Mouse (Mus musculus): Measurements from ENCODE around the gene Trnp1.
"Not testable (repeated sequence)": the region's sequence is repeated elsewhere in the genome, so short reads cannot be mapped to it uniquely, and the experiment has no call there.

The Trnp1 gene

DNA sequence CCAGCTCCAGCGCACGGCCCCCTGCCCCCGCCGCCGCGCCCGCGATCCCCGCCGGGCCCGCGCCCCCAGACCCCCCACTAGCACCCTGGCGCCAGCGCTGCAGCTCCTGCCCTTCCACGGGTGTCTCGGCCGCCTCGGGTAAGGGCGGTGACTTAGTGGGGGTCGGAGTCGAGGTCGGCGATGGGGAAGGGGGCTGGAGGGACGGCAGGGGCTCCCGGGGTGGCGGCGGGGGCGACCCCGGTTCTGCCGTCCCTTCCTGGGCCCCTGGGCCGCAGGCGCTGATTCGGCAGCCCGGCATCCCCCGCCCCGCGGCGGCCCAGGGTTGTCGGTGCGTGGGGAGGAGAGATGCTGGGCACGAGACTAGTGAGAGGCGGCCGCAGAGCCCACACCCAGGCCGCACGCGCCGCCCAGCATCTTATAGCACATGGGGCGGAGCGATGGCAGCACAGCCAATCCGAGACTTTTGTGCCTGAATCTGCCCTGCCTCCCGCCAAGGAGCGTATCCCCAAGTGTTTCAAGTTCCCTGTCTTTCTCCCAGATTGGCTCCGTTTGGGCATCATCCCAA lies at the start of gene Trnp1:
Gene Trnp1, minus strand, starts transcription at position 391 of the 565 bp plus-strand sequence.
- DNase-seq (ENCODE audit: low spot score), result peak; percentile 62

- peak; percentile 96 for DNase-seq (ENCODE audit: low spot score)
Observed at GRCm38 (mm10) chr4:133545272-133546231, 47.2 kb upstream of the Trnp1 start, which contains the start of gene Nudc. Nudc (minus strand) TSS chr4:133545996.

- DNase-seq (ENCODE audit: low spot score), result no peak
Observed at GRCm38 (mm10) chr4:133536652-133537051, 38.3 kb upstream of the Trnp1 start.

DNA sequence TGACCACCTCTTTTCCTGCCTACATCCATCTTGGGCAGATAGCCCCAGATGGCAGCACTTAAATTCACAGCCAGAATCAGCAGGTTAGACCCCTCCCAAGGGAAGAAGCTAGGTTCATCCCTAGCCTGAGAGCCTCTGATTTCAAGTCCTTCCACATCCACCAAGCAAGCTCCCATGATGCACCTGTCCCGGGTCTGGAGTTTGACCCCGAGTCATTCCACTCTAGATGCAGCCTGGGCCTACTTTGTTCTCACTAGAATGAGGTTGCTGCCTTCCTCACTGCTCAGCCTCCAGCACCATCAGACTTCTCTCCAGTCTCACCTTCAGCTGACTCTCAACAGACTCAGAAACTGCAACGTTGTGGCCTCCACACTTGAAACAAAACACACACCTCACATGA lies 37.7 kb upstream of the Trnp1 start:
- no peak for DNase-seq (ENCODE audit: low spot score)

DNA sequence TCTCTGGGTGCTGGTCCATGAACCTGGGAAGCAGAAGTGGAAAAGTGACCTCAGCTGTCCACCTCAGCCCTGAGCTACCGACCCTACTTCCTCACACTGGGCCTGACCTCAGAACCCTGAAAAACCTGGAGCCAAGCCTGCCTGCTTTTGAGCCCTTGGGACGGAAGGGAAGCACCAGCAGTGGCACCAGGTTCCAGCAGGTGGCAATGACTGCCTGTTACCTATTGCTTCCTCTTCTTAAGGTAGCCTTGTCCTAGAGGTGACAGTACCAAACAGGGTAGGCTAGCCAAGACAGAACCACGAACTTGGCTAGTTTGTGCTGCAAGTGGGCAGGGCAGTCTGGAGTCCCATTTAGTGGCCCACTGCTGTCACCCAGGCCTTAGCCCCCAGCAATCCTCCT lies 34.4 kb upstream of the Trnp1 start:
- no peak for DNase-seq (ENCODE audit: low spot score)

GRCm38 (mm10) chr4:133527788-133528187 lies 29.4 kb upstream of the Trnp1 start:
- DNase-seq (ENCODE audit: low spot score), result no peak

GRCm38 (mm10) chr4:133521502-133521901 lies 23.2 kb upstream of the Trnp1 start:
- DNase-seq (ENCODE audit: low spot score), result no peak

- no peak for DNase-seq (ENCODE audit: low spot score)
Observed at GRCm38 (mm10) chr4:133519369-133519665, 21.0 kb upstream of the Trnp1 start.

DNA sequence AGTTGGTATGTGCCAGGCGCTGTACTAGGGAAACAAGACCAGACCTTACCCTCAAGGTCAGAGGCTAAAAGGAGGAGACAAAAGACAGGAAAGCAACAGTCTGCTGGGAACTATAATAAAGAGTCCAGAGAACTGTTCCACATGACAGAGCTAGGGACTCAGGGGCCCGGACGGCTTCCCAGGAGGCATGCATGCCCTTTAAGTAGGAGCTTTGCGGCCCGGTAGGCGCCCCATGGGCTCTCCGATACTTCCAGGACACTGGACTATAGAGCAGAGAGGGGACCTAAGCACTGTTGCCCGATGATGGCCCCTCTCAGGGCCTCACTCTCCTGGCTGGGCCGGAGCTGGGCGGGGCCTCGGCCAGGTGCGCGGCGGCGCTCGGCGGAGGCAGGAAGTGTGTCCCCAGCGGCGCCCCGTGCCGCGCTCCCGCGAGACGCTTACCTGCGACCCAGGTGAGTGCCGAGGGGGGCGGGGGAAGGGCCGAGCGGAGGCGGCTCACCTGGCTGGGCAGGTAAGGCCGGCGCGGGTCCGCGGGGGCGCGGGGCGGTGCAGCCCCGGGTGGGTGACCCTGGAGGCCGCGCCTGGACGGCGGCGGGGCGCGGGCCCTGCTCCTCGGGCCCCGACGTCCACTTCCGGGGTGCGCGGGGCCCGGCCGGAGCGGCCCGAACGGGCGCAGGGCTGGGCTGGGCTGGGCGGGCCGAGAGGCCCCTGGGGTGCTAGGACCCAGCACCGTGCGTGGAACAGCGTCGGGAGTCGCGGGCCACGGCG lies 20.4 kb upstream of the Trnp1 start, which contains the start of gene Kdf1:
Gene Kdf1, plus strand, starts transcription at position 363 of the 768 bp plus-strand sequence.
- peak; percentile 83 for DNase-seq (ENCODE audit: low spot score)

DNA sequence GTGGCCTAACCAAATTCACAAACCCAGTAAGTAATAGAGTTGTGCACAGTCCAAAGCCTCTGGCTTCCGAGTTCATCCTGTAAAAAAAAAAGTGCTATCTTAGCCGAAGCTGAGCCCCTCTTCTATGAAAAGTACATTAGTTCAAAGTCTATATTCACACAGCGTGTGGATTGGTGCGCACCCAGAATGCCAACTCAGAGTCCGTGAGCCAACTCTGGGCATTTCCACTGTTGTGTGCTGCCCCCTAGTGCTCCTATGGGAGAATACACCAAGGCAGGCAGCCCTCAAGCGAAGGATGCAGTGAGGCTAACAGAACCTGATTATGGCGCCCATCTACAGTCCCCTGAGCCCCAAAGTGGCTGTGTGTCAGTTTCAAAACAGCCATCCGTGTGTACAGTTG lies 14.6 kb upstream of the Trnp1 start:
- peak; percentile 69 for DNase-seq (ENCODE audit: low spot score)

DNA sequence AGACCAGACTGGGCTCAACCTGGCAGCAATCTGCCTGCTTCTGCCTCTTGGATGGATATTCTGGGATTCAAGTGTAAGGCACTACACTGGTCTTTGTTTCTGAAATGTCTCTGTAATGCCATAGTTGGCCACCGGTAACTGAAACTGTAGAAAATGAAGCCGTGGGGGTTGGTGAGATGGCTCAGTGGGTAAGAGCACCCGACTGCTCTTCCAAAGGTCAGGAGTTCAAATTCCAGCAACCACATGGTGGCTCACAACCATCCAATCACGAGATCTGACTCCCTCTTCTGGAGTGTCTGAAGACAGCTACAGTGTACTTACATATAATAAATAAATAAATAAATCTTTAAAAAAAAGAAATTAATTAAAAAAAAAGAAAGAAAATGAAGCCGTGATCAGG lies 14.2 kb upstream of the Trnp1 start:
- not testable (repeated sequence) for DNase-seq (ENCODE audit: low spot score)

GRCm38 (mm10) chr4:133511050-133511449 lies 12.7 kb upstream of the Trnp1 start:
- DNase-seq (ENCODE audit: low spot score), result no peak

DNA sequence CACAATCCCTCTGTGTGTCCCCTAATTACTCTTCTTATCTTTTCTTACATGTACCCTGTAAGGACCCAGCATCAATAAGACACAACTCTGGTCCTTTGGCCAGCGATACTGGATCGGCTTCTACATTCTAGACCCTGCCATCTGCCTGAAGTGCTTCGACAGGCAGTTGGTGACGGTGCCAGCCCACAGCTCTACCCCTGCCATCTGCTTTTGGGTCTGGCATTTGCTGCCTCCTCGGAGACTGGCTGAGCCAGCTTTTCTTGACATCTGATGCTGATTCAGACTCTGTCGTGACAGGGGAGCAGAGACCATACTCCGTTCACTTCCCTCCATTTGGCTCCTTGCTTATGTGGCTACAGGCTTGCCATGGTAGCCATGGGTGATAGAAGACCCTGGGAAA lies 10.6 kb upstream of the Trnp1 start:
- no peak for DNase-seq (ENCODE audit: low spot score)

- no peak for DNase-seq (ENCODE audit: low spot score)
Observed at GRCm38 (mm10) chr4:133506573-133506972, 8.2 kb upstream of the Trnp1 start.

- DNase-seq (ENCODE audit: low spot score), result no peak
Observed at GRCm38 (mm10) chr4:133504755-133505485, 6.6 kb upstream of the Trnp1 start.

DNA sequence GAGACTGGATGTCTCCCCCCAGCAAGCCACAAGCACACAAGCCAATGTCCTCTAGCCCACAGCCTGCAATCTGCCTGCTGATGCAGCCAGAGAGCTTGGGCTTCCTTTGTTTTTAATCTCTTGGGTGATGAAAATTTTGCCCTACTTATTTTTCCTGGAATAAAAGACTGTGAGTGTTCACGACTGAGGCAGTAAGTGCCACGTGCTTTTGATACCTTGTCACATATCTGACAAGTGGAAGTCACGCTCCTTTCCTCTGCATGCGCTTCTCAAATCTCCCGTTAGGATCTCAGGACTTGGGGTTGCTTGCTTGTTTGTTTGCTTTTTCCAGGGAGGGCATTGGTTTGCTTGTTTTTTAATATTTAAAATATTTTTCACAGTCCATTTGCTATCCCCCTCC lies 6.0 kb upstream of the Trnp1 start:
- no peak for DNase-seq (ENCODE audit: low spot score)

DNA sequence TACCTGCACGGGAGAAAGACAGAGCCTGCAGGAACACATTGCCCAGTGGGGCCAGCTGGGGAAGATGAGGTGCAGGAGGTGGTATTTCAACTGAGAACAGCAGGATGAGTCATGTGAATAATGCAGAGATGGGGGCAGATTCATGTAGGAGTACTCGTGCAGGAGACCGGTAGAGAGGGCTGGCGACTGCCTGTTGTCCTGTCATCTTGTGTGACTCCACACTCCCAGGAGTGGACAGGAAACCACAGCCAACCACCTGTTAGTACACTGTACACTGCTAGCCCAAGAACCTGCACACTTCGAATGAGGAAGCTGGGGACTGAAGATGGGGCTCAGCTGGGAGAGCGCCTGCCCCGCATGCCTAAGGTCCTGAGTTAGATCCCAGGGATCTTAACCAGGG lies 3.2 kb upstream of the Trnp1 start:
- DNase-seq (ENCODE audit: low spot score), result no peak

GRCm38 (mm10) chr4:133497461-133498159 lies 740 bp downstream of the Trnp1 start:
- no peak for DNase-seq (ENCODE audit: low spot score)

GRCm38 (mm10) chr4:133496738-133497445 lies 1.5 kb downstream of the Trnp1 start:
- DNase-seq (ENCODE audit: low spot score), result no peak

- no peak for DNase-seq (ENCODE audit: low spot score)
Observed at GRCm38 (mm10) chr4:133495711-133496110, 2.6 kb downstream of the Trnp1 start.

GRCm38 (mm10) chr4:133494867-133495266 lies 3.5 kb downstream of the Trnp1 start:
- DNase-seq (ENCODE audit: low spot score), result no peak
